Mouse (Mus musculus): ENCODE results near the gene Nkx3-2.

GRCm38 (mm10) chr5:41760071-41760470 lies 4.2 kb downstream of the Nkx3-2 start:
- TF ChIP-seq TAL1 (IDR thresholded peaks at IDR 0.05; ENCODE audit: low read length) (no peak), GATA1 (IDR thresholded peaks at IDR 0.05; ENCODE audit: low read length) (no peak)
